Mouse (Mus musculus) MEL (cell line): ENCODE results near the gene Arap2. TPM values are rescaled to one million over a fixed set of nuclear protein-coding genes. Genes with fewer than 3 reads are reported as not detected.

ENCODE experiments used
- DNase-seq: peaks from one replicate; pipeline ENCODE4 v3.0.0; 2011; ENCODE audit warnings: low read depth, low spot score
- H3K27ac ChIP-seq: 2 replicates; pipeline ENCODE4 v1.5.1; 2012; ENCODE audit warnings: low read depth, mild to moderate bottlenecking, control low read depth, low read length, moderate library complexity; ENCODE audit not compliant: control insufficient read depth
- H3K27me3 ChIP-seq, 2 experiments: fragments of 150-350 bp in 1 of 2; sonication (generic) in 1 of 2; 2 replicates each; pipeline ENCODE4 v1.6.1; 2012; ENCODE audit warnings: low read length in 2 of 2, mild to moderate bottlenecking in 2 of 2, improper control_type of control experiment in 1 of 2, moderate library complexity in 1 of 2; ENCODE audit not compliant: insufficient read depth in 2 of 2, control insufficient read depth in 1 of 2
- H3K36me3 ChIP-seq, 2 experiments: 2 replicates each; pipeline ENCODE4 v1.6.1; 2012 to 2014; ENCODE audit warnings: low read length in 2 of 2, improper control_type of control experiment in 1 of 2, inconsistent platforms in 1 of 2, mild to moderate bottlenecking in 1 of 2; ENCODE audit not compliant: insufficient read depth in 2 of 2, control insufficient read depth in 1 of 2
- H3K4me1 ChIP-seq, 2 experiments: fragments of 150-350 bp in 1 of 2; sonication (generic) in 1 of 2; 2 replicates each; pipeline ENCODE4 v1.6.1; 2012; ENCODE audit warnings: low read length in 2 of 2, improper control_type of control experiment in 1 of 2, mild to moderate bottlenecking in 1 of 2; ENCODE audit not compliant: insufficient read depth in 2 of 2, control insufficient read depth in 1 of 2
- H3K4me3 ChIP-seq, 2 experiments: fragments of 150-350 bp in 1 of 2; sonication (generic) in 1 of 2; 2 replicates each; pipeline ENCODE4 v1.5.1; 2012; ENCODE audit warnings: low read depth in 2 of 2, low read length in 2 of 2, mild to moderate bottlenecking in 2 of 2, moderate library complexity in 2 of 2, control low read depth in 1 of 2, improper control_type of control experiment in 1 of 2; ENCODE audit not compliant: control insufficient read depth in 1 of 2, insufficient read depth in 1 of 2
- H3K79me2 ChIP-seq: 2 replicates; pipeline ENCODE4 v1.6.1; 2012; ENCODE audit warnings: mild to moderate bottlenecking, low read length, moderate library complexity; ENCODE audit not compliant: control insufficient read depth, poor library complexity, insufficient read depth
- H3K9ac ChIP-seq: 2 replicates; pipeline ENCODE4 v1.6.1; 2012; ENCODE audit warnings: low read depth, mild to moderate bottlenecking, control low read depth, low read length, moderate library complexity; ENCODE audit not compliant: control insufficient read depth, poor library complexity, severe bottlenecking
- H3K9me3 ChIP-seq: fragments of 150-350 bp; sonication (generic); replicated peaks from 2 replicates; pipeline ENCODE4 v1.6.1; 2012; ENCODE audit warnings: mild to moderate bottlenecking, low read length, improper control_type of control experiment, moderate library complexity; ENCODE audit not compliant: insufficient read depth
- BHLHE40 ChIP-seq: IDR thresholded peaks from 2 replicates; pipeline ENCODE4 v1.6.1; 2012; ENCODE audit warnings: low read depth, mild to moderate bottlenecking, inconsistent platforms, low read length, improper control_type of control experiment, borderline replicate concordance
- CHD1 ChIP-seq: IDR thresholded peaks from 2 replicates; pipeline ENCODE4 v1.6.1; 2012; ENCODE audit warnings: low read depth, mild to moderate bottlenecking, inconsistent platforms, low read length, improper control_type of control experiment
- E2F4 ChIP-seq: IDR thresholded peaks from 2 replicates; pipeline ENCODE4 v1.6.1; 2011; ENCODE audit warnings: low read depth, low read length, improper control_type of control experiment, borderline replicate concordance
- ELF1 ChIP-seq: IDR thresholded peaks from 2 replicates; pipeline ENCODE4 v1.6.1; 2014; ENCODE audit warnings: low read depth, mild to moderate bottlenecking, inconsistent platforms, low read length, improper control_type of control experiment, moderate library complexity
- EP300 ChIP-seq, 2 experiments: IDR thresholded peaks; 2 replicates each; pipeline ENCODE4 v1.6.1; 2011; ENCODE audit warnings: improper control_type of control experiment in 2 of 2, low read length in 2 of 2, low read depth in 1 of 2, mild to moderate bottlenecking in 1 of 2
- ETS1 ChIP-seq: IDR thresholded peaks from 2 replicates; pipeline ENCODE4 v1.6.1; 2012; ENCODE audit warnings: low read depth, mild to moderate bottlenecking, inconsistent platforms, low read length, improper control_type of control experiment, moderate library complexity
- GABPA ChIP-seq: IDR thresholded peaks from 2 replicates; pipeline ENCODE4 v1.6.1; 2012; ENCODE audit warnings: low read depth, mild to moderate bottlenecking, inconsistent platforms, low read length, improper control_type of control experiment, moderate library complexity
- JUND ChIP-seq: IDR thresholded peaks from 2 replicates; pipeline ENCODE4 v1.6.1; 2011; ENCODE audit warnings: low read depth, mild to moderate bottlenecking, improper control_type of control experiment, low read length
- KAT2A ChIP-seq: conservative IDR thresholded peaks from 2 replicates; pipeline ENCODE4 v1.6.1; 2012; ENCODE audit warnings: low read depth, low read length, improper control_type of control experiment, inconsistent platforms
- MAFK ChIP-seq: IDR thresholded peaks from 2 replicates; pipeline ENCODE4 v1.6.1; 2011; ENCODE audit warnings: low read depth, mild to moderate bottlenecking, low read length, improper control_type of control experiment, borderline replicate concordance
- MAX ChIP-seq: IDR thresholded peaks from 2 replicates; pipeline ENCODE4 v1.6.1; 2011; ENCODE audit warnings: low read length, improper control_type of control experiment
- MEF2A ChIP-seq: IDR thresholded peaks from 2 replicates; pipeline ENCODE4 v1.6.1; 2014; ENCODE audit warnings: low read depth, mild to moderate bottlenecking, inconsistent platforms, low read length, improper control_type of control experiment; ENCODE audit not compliant: poor library complexity, insufficient replicate concordance, severe bottlenecking; ENCODE audit errors: extremely low read depth
- MXI1 ChIP-seq: IDR thresholded peaks from 2 replicates; pipeline ENCODE4 v1.6.1; 2011; ENCODE audit warnings: mild to moderate bottlenecking, low read depth, low read length, improper control_type of control experiment
- MYB ChIP-seq: IDR thresholded peaks from 2 replicates; pipeline ENCODE4 v1.6.1; 2011; ENCODE audit warnings: mild to moderate bottlenecking, low read depth, low read length, improper control_type of control experiment
- NELFE ChIP-seq: IDR thresholded peaks from 2 replicates; pipeline ENCODE4 v1.6.1; 2011; ENCODE audit warnings: low read depth, low read length, improper control_type of control experiment
- NRF1 ChIP-seq: IDR thresholded peaks from 2 replicates; pipeline ENCODE4 v1.6.1; 2014; ENCODE audit warnings: low read depth, mild to moderate bottlenecking, inconsistent platforms, low read length, improper control_type of control experiment, moderate library complexity; ENCODE audit not compliant: poor library complexity, insufficient read depth, severe bottlenecking
- POLR2AphosphoS2 ChIP-seq: IDR thresholded peaks from 2 replicates; pipeline ENCODE4 v1.6.1; 2011; ENCODE audit warnings: low read length, improper control_type of control experiment
- POLR2AphosphoS5 ChIP-seq: IDR thresholded peaks from 2 replicates; pipeline ENCODE4 v1.6.1; 2012; ENCODE audit warnings: low read depth, borderline replicate concordance, mild to moderate bottlenecking, inconsistent platforms, low read length, moderate library complexity, mixed read lengths
- RCOR1 ChIP-seq: IDR thresholded peaks from 2 replicates; pipeline ENCODE4 v1.6.1; 2012; ENCODE audit warnings: low read depth, mild to moderate bottlenecking, inconsistent platforms, low read length, improper control_type of control experiment
- SMC3 ChIP-seq: IDR thresholded peaks from 2 replicates; pipeline ENCODE4 v1.6.1; 2011; ENCODE audit warnings: low read depth, low read length, improper control_type of control experiment
- TBP ChIP-seq: IDR thresholded peaks from 2 replicates; pipeline ENCODE4 v1.8.0; 2011; ENCODE audit warnings: low read depth, low read length, improper control_type of control experiment
- TCF12 ChIP-seq: IDR thresholded peaks from 2 replicates; pipeline ENCODE4 v1.6.1; 2014; ENCODE audit warnings: low read depth, mild to moderate bottlenecking, inconsistent platforms, low read length, improper control_type of control experiment, moderate library complexity
- USF1 ChIP-seq: IDR thresholded peaks from 2 replicates; pipeline ENCODE4 v1.6.1; 2014; ENCODE audit warnings: low read depth, mild to moderate bottlenecking, inconsistent platforms, low read length, improper control_type of control experiment, moderate library complexity
- USF2 ChIP-seq, 2 experiments: IDR thresholded peaks; 2 replicates each; pipeline ENCODE4 v1.6.1; 2011 to 2012; ENCODE audit warnings: improper control_type of control experiment in 2 of 2, low read length in 2 of 2, borderline replicate concordance in 1 of 2, inconsistent platforms in 1 of 2, low read depth in 1 of 2, mild to moderate bottlenecking in 1 of 2; ENCODE audit not compliant: insufficient read depth in 1 of 2
- ZKSCAN1 ChIP-seq: IDR thresholded peaks from 2 replicates; pipeline ENCODE4 v1.6.1; 2012; ENCODE audit warnings: low read depth, mild to moderate bottlenecking, inconsistent platforms, low read length, improper control_type of control experiment, moderate library complexity
- ZMIZ1 ChIP-seq: IDR thresholded peaks from 2 replicates; pipeline ENCODE4 v1.6.1; 2012; ENCODE audit warnings: low read depth, mild to moderate bottlenecking, inconsistent platforms, low read length, improper control_type of control experiment, moderate library complexity
- ZNF384 ChIP-seq: IDR thresholded peaks from 2 replicates; pipeline ENCODE4 v1.6.1; 2012; ENCODE audit warnings: low read depth, mild to moderate bottlenecking, inconsistent platforms, low read length, improper control_type of control experiment
- polyA plus RNA-seq, 2 experiments: library from polyadenylated mRNA; stranded (reverse) in 1 of 2; unstranded in 1 of 2; fragments of >175 nt in 1 of 2; fragments of >200 nt in 1 of 2; gene quantifications; 2 replicates each; pipeline versions ENCODE4 v1.2.1 to v1.2.4; 2012; ENCODE audit warnings: low replicate concordance in 2 of 2, low read depth in 1 of 2; ENCODE audit not compliant: insufficient read length in 2 of 2, insufficient read depth in 1 of 2, missing spikeins in 1 of 2
- total RNA-seq: library from RNA; depleted of rRNA; stranded (reverse); fragments of 300-350 nt; gene quantifications from 2 replicates; pipeline ENCODE4 v1.2.3, GENCODE M21; 2012

The Arap2 gene
- total and polyA plus RNA-seq, 3 experiments: not detected

GRCm38 (mm10) chr5:62665329-62665728 is 100.6 kb downstream of the Arap2 start:
- no peak overlapping the region for H3K27ac ChIP-seq
- no peak overlapping the region for H3K4me3 ChIP-seq
- DNase-seq: no peak
- no peaks in the 10 kb centered on the region for H3K27me3 ChIP-seq
- no peaks in the 10 kb centered on the region for H3K9me3 ChIP-seq
- no peak overlapping the region for H3K9ac ChIP-seq
- TF ChIP-seq EP300 (IDR thresholded peaks at IDR 0.05; ENCODE audit: low read depth in 1 of 2, low read length in 2 of 2) (no peak), MXI1 (no peak), POLR2AphosphoS2 (no peak), SMC3 (no peak)
- H3K4me1 ChIP-seq: no peaks in the 10 kb centered on the region
- H3K79me2 ChIP-seq: no peaks in the 10 kb centered on the region
- H3K36me3 ChIP-seq: no peaks in the 10 kb centered on the region

- H3K27me3 ChIP-seq: no peaks in the 10 kb centered on the region
Observed at GRCm38 (mm10) chr5:62664847-62665246, 101.1 kb downstream of the Arap2 start.

GRCm38 (mm10) chr5:62663206-62663605 is 102.8 kb downstream of the Arap2 start:
- Histone ChIP-seq H3K36me3 (no peaks in the 10 kb centered on the region), H3K27me3 (no peaks in the 10 kb centered on the region), H3K4me3 (no peak overlapping the region), H3K9me3 (no peaks in the 10 kb centered on the region), H3K4me1 (no peaks in the 10 kb centered on the region), H3K27ac (no peak overlapping the region), H3K79me2 (no peaks in the 10 kb centered on the region), H3K9ac (no peak overlapping the region)
- no peak for DNase-seq
- no peak for TF ChIP-seq NRF1
- no peak for TF ChIP-seq TCF12
- no peak for TF ChIP-seq CHD1
- no peak for TF ChIP-seq MEF2A
- no peak for TF ChIP-seq ETS1
- no peak for TF ChIP-seq USF2 (IDR thresholded peaks at IDR 0.05; ENCODE audit: borderline replicate concordance in 1 of 2, insufficient read depth in 1 of 2, low read depth in 1 of 2, low read length in 2 of 2)
- TF ChIP-seq POLR2AphosphoS2: no peak
- no peak for TF ChIP-seq RCOR1
- TF ChIP-seq MAFK: no peak
- TF ChIP-seq EP300 (IDR thresholded peaks at IDR 0.05; ENCODE audit: low read depth in 1 of 2, low read length in 2 of 2): no peak
- no peak for TF ChIP-seq JUND
- TF ChIP-seq SMC3: no peak
- TF ChIP-seq MYB: no peak
- TF ChIP-seq ZNF384: no peak
- no peak for TF ChIP-seq E2F4
- no peak for TF ChIP-seq NELFE
- no peak for TF ChIP-seq ELF1

More at GRCm38 (mm10) chr5:62664847-62665246, 101.1 kb downstream of the Arap2 start:
- Histone ChIP-seq H3K36me3 (no peaks in the 10 kb centered on the region), H3K4me3 (no peak overlapping the region), H3K9ac (no peak overlapping the region), H3K9me3 (no peaks in the 10 kb centered on the region), H3K79me2 (no peaks in the 10 kb centered on the region), H3K27ac (no peak overlapping the region), H3K4me1 (no peaks in the 10 kb centered on the region)
- TF ChIP-seq EP300 (IDR thresholded peaks at IDR 0.05; ENCODE audit: low read depth in 1 of 2, low read length in 2 of 2) (no peak), MXI1 (no peak), TBP (no peak), BHLHE40 (no peak), USF1 (no peak), CHD1 (no peak), ZKSCAN1 (no peak), MYB (no peak), TCF12 (no peak), MEF2A (no peak), MAX (no peak), ZMIZ1 (no peak), GABPA (no peak), KAT2A (no peak), POLR2AphosphoS5 (no peak), ZNF384 (no peak)
- no peak for DNase-seq
